Mouse (Mus musculus): ENCODE results near the gene Trim30a.

Trim30a gene

DNA sequence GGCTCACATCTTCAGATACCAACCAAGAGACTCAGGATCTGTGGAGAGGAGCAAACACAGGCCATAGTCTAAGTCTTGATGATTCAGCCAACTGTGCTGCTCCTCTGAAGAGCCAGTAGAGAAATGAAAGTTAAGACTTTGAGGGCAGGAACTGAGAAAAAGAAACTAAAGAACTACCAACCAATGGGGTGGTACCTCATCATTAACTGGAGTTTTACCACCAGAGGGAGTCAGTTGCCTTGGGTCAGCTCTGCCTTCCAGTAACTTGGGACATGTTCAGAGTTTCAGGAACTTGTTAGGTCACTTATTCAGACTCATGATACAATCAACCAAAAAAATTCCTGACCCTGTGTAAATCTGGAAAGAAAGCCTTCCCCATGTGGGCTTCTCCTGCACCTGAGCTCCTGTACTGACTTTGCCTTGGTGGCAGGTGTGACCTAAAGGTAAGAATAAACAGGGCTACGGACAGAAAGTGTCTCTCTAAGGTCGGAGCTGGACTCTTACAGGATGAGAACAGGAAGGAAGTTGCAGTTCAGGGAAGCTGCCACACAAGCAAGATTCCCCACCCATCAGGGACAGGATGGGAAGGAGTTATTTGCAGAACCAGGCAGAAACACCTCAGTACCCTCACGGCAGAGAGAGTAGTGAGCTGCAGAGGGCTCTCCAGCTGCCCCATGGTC lies at the start of gene Trim30a:
Gene Trim30a (minus strand): TSS at position 129 of the 680 bp plus-strand sequence.
- WGBS = 64% methylated on average over 3 of the region's 3 CpGs

DNA sequence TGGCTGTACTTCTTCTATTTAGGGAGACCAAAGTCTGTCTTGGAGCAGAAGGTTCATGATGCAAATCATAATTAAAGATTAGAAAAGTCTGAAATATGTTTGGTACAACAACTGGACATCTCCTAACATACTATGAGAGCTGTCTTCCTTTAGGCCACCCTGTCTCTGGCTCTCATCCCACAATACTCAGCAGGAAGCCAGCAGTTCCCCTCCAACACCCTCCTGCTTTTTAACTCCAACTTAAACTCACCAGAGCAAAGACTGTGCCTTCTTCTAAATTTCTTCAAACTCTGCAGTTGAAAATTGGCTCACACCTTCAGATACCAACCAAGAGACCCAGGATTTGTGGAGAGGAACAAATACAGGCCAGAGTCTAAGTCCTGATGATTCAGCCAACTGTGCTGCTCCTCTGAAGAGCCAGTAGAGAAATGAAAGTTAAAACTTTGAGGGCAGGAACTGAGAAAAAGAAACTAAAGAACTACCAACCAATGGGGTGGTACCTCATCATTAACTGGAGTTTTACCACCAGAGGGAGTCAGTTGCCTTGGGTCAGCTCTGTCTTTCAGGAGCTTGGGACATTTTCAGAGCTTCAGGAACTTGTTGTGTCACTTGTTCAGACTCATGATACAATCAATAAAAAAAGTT lies 42.5 kb upstream of the Trim30a start, which contains the start of gene Trim30d:
Gene Trim30d (minus strand): TSS at position 429 of the 645 bp plus-strand sequence.

DNA sequence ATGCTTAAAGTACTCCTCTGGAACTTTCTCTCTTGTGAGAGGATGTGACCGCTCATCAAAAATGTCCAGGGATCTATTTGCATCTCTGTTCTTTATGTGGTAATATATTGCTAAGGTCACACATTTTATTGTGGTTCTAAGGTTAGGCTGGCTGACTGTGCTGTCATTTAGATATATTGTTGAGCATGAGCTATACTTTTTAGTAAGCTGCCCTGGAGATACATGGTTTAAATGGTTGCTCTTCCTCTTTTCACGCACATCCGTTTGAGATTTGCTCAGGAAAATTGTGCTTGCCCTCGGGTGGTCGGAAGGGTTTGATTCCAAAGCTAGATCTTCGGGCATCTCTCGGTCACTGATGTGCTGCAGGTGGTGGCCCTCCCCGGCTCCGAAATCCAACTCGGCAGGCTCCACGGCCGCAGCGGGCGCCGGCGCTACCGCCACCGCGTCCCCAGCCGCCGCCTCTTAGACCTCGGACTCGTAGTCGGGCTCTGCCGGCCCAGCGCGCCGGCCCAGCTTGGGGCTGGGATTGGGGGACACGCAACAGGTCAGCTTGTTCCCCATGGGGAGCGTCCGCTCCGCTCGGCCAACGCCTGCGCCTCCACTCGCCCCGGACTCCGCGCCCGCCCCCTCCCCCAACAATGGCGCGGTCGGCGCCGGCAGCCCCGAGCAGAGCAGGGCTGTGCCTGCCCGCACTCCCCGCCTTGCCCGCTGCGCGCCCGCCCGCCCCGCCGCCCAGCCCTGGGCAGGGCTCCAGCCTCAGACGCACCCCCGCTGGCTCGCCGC lies 36.8 kb upstream of the Trim30a start:
- WGBS = 5% methylated on average over 48 of the region's 59 CpGs

DNA sequence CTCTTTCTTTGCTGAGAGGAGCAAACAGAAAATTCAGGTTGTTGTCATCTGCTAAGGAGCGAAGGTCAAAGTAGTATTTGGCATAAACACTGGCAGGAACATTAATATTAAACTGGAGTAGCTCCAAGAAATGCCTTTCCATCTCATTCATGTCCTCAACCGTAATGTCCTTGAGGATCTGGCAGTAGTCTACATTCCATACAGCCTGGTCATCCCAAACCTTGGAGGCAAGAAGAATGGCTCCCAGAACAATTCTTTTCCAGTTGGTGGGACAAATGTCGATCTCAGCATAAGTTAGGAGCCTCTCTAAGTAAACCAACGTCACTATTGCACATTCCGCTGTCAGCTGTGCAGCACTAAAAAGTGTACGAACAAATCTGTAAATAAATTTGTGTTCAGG lies 36.2 kb upstream of the Trim30a start:
- 77% methylated on average over 6 of the region's 6 CpGs for WGBS

DNA sequence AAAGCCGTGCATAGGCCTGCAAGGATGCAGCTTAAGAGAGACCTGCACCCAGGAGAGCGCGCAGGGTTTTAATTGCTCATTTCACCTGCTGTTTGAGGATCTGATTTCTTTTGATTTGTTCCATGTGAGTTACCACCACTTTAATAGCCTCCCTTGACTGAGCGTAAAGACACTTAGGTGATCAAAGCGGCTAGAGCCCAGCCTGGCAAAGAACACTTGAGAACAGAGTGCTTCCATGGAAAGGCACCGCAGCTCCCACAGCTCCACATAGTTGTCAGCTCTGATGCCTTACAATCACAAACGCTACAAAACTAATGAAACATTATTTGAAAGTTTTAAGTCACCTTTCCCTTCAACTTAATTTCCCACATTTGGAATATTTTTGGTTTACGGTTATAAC lies 34.5 kb upstream of the Trim30a start:
- 68% methylated on average over 7 of the region's 8 CpGs for WGBS

DNA sequence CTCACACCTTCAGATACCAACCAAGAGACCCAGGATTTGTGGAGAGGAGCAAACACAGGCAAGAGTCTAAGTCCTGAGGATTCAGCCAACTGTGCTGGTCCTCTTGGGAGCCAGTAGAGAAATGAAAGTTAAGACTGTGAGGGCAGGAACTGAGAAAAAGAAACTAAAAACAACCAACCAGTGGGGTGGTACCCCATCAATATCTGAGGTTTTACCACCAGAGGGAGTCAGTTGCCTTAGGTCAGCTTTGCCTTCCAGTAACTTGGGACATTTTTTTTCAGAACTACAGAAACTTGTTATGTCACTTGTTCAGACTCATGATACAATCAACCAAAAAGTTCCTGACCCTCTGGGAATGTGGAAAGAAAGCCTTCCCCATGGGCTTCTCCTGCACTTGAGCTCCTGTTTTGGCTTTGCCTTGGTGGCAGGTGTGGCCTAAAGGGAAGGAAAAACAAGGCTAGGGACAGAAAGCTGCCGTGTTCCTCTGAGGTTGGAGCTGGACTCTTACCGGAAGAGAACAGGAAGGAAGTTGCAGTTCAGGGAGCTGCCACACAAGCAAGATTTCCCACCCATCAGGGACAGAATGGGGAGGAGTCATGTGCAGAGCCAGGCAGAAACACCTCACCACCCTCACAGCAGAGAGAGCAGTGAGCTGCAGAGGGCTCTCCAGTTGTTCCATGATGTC lies 18.9 kb downstream of the Trim30a start:
- 61% methylated on average over 2 of the region's 2 CpGs for WGBS

DNA sequence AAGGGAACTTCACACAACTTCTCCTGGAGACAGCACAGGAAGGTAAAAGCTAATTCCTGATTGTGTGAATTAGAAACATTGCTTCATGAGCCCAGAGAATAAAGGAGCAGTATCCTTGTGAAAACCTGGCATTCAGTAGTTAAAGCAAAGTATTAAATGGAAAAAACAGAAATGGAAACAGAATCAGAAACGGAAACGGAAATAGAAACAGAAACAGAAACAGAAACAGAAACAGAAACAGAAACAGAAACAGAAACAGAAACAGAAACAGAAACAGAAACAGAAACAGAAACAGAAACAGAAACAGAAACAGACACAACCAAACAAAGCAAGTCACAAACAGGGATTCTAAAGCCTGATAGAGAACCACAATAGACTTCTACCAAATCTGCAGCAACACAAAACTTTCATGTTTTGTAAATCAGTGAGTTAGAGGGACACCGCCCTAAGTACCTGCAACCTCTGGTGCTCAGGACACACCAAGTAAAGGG lies 60.5 kb downstream of the Trim30a start:
- 80% methylated on average over 3 of the region's 3 CpGs for WGBS

DNA sequence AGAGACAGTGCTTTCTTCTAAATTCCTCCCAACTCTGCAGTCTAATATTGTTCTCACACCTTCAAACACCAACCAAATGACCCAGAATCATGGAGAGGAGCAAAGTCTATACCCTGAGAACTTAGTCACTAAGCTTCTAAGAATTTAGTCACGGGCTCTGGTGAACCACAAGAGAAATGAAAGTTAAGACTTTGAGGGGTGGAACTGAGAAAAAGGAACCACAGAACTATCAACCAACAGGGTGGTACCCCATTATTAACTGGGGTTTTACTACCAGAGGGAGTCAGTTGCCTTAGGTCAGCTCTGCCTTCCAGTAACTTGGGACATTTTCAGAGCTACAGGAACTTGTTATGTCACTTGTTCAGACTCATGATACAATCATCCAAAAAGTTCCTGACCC lies 64.3 kb downstream of the Trim30a start, which contains the start of gene Trim30c:
Gene Trim30c (minus strand): TSS at position 140 of the 400 bp plus-strand sequence.
- WGBS = 85% methylated on average over 1 of the region's 1 CpGs

DNA sequence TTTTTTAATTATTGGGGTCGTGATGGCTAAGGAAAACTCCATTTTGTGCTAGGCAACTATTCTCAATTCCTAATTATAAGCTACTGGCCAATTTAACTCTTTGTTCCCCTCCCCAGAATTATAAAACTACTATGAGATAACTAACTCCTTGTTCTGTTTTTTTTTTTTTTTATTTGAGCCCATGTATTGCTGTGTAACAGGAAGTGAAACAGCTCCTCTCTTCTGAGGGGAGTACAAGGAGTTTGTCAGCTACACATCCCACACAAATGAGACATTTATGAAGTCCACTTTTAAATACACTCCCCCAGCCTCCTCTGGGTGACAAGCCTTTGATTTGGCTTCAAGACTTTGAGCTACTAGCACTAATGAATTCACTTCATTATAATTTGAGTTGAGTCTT lies 66.5 kb downstream of the Trim30a start:
- WGBS = 48% methylated on average over 1 of the region's 1 CpGs

DNA sequence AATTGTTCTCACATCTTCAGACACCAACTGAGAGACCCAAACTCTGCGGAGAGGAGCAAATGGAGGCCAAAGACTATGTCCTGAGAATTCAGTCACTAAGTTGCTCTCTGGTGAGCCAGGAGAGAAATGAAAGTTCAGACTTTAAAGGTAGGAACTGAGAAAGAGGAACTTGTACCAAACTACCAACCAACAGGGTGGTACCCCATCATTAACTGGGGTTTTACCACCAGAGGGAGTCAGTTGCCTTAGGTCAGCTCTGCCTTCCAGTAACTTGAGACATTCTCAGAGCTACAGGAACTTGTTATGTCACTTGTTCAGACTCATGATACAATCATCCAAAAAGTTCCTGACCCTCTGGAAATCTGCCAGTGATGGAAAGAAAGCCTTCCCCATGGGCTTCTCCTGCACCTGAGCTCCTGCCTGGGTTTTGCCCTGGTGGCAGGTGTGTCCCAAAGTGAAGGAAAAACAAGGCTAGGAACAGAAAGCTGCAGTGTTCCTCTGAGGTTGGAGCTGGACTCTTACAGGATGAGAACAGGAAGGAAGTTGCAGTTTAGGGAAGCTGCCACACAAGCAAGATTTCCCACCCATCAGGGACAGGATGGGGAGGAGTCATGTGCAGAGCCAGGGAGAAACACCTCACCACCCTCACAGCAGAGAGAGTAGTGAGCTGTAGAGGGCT lies 95.1 kb downstream of the Trim30a start, which contains the start of gene Trim30b:
Gene Trim30b (minus strand): TSS at position 149 of the 679 bp plus-strand sequence.
- WGBS = 73% methylated on average over 1 of the region's 1 CpGs
